Mouse (Mus musculus) lung, adult 18-20 months (tissue): Measurements from ENCODE around the gene Phactr2.

Experiments
- DNase-seq, 2 experiments: peaks; one replicate each; pipeline ENCODE4 v3.0.0; 2022; ENCODE audit warnings: mixed read lengths in 2 of 2

The Phactr2 gene

GRCm38 (mm10) chr10:13270270-13270669 is 203.9 kb downstream of the Phactr2 start:
- DNase-seq = no peak

- DNase-seq = no peak
Measured at GRCm38 (mm10) chr10:13259251-13259650, 215.0 kb downstream of the Phactr2 start.

- peak; percentile 9 to 21 for DNase-seq
Measured at GRCm38 (mm10) chr10:13256196-13256595, 218.0 kb downstream of the Phactr2 start.

GRCm38 (mm10) chr10:13250280-13250679 is 223.9 kb downstream of the Phactr2 start:
- DNase-seq = no peak

GRCm38 (mm10) chr10:13249126-13249525 is 225.1 kb downstream of the Phactr2 start:
- no peak for DNase-seq

GRCm38 (mm10) chr10:13245714-13246113 is 228.5 kb downstream of the Phactr2 start:
- no peak for DNase-seq

GRCm38 (mm10) chr10:13244192-13244591 is 230.0 kb downstream of the Phactr2 start:
- DNase-seq = no peak

- no peak for DNase-seq
Measured at GRCm38 (mm10) chr10:13240431-13240830, 233.8 kb downstream of the Phactr2 start.

GRCm38 (mm10) chr10:13238188-13238587 is 236.0 kb downstream of the Phactr2 start:
- no peak for DNase-seq

GRCm38 (mm10) chr10:13236866-13237265 is 237.3 kb downstream of the Phactr2 start:
- no peak for DNase-seq

- no peak for DNase-seq
Measured at GRCm38 (mm10) chr10:13234503-13234902, 239.7 kb downstream of the Phactr2 start.

GRCm38 (mm10) chr10:13233941-13234340 is 240.3 kb downstream of the Phactr2 start:
- DNase-seq = no peak

GRCm38 (mm10) chr10:13233143-13233622 is 241.0 kb downstream of the Phactr2 start:
- DNase-seq = no peak

GRCm38 (mm10) chr10:13232443-13233142 is 241.6 kb downstream of the Phactr2 start:
- no peak for DNase-seq

GRCm38 (mm10) chr10:13230716-13231115 is 243.5 kb downstream of the Phactr2 start:
- no peak for DNase-seq

GRCm38 (mm10) chr10:13225377-13226063 is 248.7 kb downstream of the Phactr2 start:
- no peak for DNase-seq

GRCm38 (mm10) chr10:13222135-13222534 is 252.1 kb downstream of the Phactr2 start:
- no peak for DNase-seq

- DNase-seq = no peak
Measured at GRCm38 (mm10) chr10:13220061-13220460, 254.2 kb downstream of the Phactr2 start.

GRCm38 (mm10) chr10:13213956-13214355 is 260.3 kb downstream of the Phactr2 start:
- no peak for DNase-seq

GRCm38 (mm10) chr10:13212829-13213228 is 261.4 kb downstream of the Phactr2 start:
- DNase-seq = no peak

- peak; percentile 20 to 43 for DNase-seq
Measured at GRCm38 (mm10) chr10:13212326-13212725, 261.9 kb downstream of the Phactr2 start.

- DNase-seq = no peak
Measured at GRCm38 (mm10) chr10:13209930-13210637, 264.1 kb downstream of the Phactr2 start.

GRCm38 (mm10) chr10:13209506-13209905 is 264.7 kb downstream of the Phactr2 start:
- no peak for DNase-seq

GRCm38 (mm10) chr10:13209061-13209460 is 265.2 kb downstream of the Phactr2 start:
- no peak for DNase-seq
